Mouse (Mus musculus) thymus, adult 2 months (tissue): ENCODE data around the gene 2900026A02Rik.

Experiments
- CTCF ChIP-seq: fragments of 200-500 bp; IDR thresholded peaks from 2 replicates; pipeline ENCODE4 v1.5.1; 2012; ENCODE audit warnings: mild to moderate bottlenecking, control low read depth, low read length, moderate library complexity, borderline replicate concordance; ENCODE audit not compliant: control insufficient read depth, poor library complexity, insufficient read depth; ENCODE audit errors: extremely low read depth
- POLR2A ChIP-seq: fragments of 200-500 bp; IDR thresholded peaks from 2 replicates; pipeline ENCODE4 v1.6.1; 2012; ENCODE audit warnings: mild to moderate bottlenecking, low read length, control low read depth, moderate library complexity; ENCODE audit not compliant: control insufficient read depth, poor library complexity, insufficient read depth; ENCODE audit errors: extremely low read depth

DNA sequence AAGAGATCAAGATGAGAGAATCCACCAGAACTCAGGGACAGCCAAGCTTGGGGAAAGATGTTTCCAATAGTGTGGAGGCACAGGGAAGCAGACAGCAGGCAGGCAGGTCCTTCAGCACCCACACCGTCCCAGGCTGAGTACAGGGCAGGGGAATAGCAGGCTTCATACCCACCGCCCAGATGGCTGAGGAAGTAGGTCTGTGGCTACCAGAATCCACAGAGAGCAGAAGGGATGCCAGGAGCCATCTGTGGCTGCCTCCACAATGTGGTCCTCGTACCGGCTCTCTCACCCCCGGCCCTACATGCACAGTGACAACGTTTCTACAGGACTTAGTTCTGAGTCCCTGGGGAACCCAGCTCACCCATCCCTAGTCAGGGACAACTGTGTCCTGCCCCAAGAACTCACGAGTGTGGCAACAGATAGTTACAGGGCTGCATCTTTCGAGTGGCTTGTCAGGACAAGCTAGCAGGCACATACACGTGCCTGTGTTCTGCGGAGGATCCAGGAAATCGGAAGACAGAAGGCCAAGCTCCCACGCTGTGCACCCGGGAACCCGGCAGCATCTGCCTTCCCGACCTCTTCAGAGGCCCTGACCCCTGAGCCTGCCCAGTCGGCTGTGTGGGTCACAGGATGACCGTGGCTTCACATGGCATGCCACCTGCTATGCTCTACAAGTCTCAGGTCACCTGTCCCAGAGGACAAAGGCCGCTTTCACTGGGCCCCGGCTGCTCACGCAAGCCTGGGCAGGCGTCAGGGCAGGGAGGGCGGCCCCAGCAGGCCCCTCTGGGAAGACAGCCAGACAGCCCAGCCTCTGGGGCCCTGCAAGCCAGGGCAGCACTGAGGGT lies 68.2 kb downstream of the 2900026A02Rik start:
- TF ChIP-seq CTCF = no peak
- TF ChIP-seq POLR2A = no peak
